Mouse (Mus musculus) mouse trophoblast stem cell (cell line): ENCODE data around the gene Map3k13.
"Not testable (repeated sequence)": the region's sequence is repeated elsewhere in the genome, so short reads cannot be mapped to it uniquely, and the experiment has no call there.

Experiments
- in situ Hi-C, 2 experiments: fragments of 300-500 bp; cut with MseI, MboI; formaldehyde crosslinking; loops; 2 replicates in 1 of 2; 3 replicates in 1 of 2; pipeline ENCODE4 v1.15.1; 2025

Gene Map3k13

GRCm38 (mm10) chr16:21807786-21808185 is 13.6 kb downstream of the Map3k13 start:
- in situ Hi-C loops: not testable (repeated sequence)

DNA sequence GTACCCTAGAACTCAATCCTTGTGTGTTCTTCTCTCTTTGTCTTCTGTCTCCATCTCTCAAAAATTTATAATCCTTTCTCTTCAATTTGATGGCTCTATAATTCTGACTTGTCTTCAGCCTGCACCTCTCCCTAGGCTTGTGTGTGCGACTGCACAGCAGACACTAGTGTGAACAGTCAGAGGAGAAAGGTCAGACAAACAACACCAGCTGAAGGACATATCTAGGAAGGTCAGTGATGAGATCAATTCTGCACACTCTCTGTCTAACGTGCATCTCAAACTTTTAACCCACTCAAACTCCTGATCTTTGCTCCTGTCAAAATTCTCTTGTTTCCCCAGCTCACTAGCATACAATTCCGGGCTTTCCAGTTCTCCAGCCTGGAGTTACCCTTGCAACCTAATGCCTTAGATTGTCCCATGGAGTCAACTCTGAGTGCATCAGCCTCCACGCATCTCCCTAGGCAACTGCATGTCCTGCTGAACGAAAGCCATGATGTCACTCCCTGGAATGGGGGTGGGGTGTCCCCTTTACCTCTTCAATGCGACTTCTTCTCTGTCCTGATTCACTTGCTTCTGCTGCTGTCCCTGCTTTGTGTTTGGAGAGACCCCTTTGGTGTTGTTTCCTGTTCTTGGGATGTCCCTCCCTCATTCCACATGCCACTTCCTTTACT is 19.2 kb downstream of the Map3k13 start:
- in situ Hi-C loops: no loop called here

DNA sequence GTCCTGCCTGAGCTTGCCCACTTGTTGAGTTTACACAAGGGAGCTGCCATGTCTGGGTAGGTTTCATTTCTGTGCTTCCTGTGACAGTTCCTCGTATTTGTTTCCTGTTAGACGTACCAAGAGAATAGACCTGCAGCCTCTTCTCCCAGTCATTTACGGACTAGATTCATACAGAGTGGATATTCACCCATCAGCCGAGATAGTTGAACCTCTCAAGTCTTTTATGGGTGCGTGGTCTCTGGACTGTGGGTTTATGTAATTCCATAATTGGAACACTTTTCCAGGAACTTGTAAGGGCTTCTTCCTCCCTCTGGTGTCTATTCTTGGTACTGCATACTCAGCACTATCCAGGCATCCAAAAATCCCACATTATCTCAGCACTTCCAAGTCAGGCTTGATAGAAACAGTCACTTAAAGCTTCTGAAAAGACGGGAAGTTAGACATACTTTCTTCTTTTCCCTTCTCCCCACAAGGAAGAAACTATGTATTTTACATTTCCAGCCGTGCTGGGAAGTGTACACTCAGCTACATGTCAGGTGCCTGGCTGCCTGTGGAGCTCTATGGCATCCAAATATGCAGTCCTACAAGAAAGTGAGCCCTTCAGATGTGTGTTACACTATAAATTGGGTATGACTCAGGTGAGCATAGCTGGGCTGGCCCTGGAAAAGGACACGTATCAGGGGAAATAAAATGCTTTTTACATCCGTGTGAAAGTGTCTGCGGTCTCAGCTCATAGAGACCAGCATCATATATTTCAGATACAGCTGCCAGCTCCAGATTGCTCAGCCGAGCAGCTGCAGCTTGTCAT is 20.9 kb downstream of the Map3k13 start:
- in situ Hi-C loops: no loop called here

GRCm38 (mm10) chr16:21815669-21816010 is 21.5 kb downstream of the Map3k13 start:
- in situ Hi-C loops: no loop called here

DNA sequence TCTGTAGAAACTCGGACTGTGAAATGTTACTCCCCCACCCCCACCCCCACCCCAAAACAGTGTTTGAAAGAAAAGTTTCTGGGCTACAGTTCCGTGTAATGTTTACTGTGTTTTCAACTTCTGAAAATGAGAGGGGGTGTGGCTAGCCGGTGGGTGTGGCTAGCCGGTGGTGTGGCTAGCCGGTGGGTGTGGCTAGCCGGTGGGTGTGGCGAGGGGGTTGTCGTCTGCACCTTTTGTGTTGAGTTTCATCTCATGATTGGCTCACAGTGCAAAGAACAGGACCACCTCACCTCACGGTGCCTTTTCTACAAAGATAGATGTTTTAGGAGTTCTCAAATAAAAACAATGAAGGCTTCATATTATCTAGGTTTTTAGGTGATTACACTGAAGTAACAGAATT is 24.0 kb downstream of the Map3k13 start:
- in situ Hi-C loops: no loop called here

DNA sequence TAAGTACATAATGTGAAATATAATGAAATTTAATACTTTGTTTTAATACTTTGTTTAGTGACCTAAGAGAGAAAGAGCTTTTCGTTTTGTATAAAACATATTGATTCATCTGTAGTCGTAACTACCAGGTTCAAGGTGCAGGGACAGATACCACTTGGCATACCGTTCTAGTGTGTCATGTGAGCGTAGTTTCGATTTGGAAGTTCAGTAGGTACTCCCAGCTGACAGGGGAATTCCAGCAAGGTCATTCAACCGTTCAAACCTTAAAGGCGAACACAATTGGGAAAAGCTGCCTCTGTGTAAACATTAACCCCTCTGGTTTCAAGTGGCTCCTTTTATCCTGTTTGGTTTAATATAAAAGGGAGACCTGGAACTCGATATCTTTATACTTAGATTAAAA is 24.5 kb downstream of the Map3k13 start:
- in situ Hi-C loops: no loop called here

- in situ Hi-C loops: loop anchor here in 1 of 2 experiments (25.0 kb wide), 1 partner anchor 187 kb away; the partner anchor contains the start of gene Senp2
These were observed 31.5 kb downstream of the Map3k13 start for GRCm38 (mm10) chr16:21825612-21826031.

DNA sequence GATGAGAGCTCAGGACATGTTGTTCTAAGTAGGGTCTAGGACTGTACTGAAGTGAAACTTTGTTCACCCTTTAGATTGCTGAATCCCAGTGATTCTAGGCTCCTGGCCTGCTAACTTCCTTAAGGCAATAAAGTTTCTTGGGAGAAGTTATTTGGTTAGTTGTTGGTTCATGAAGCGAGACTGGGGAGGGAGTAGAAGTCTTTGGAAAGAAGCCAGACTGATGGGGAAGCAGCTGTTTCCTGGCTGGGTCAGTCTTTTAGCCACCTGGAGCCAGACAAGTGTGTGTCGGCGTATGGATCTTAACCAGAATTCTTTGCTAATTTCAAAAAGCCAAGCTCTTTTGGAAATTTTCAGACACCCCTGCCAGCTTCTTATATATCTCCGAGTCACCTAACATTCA is 33.0 kb downstream of the Map3k13 start:
- in situ Hi-C loops: loop anchor here in 1 of 2 experiments (25.0 kb wide), 1 partner anchor 185 kb away; the partner anchor contains the start of gene Senp2

DNA sequence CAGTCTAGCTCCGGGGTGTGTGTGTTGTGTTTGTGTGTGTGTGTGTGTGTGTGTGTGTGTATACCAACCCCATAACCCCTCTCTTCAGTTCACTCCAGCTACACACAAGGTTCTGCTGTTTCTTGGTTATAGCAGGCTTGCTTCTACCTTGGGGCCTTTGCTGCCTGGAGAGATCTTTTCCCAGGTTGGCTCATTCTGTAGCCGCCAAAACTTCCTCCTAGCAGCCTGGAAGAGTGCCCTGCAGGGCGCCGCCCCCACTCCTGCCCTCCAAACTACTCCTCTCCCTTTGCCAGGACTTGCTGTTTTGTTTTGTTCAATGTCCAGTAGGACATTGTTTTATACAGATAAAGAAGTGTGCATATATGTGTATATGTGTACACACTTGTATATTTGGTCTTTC is 33.4 kb downstream of the Map3k13 start:
- in situ Hi-C loops: loop anchor here in 1 of 2 experiments (25.0 kb wide), 1 partner anchor 185 kb away; the partner anchor contains the start of gene Senp2

DNA sequence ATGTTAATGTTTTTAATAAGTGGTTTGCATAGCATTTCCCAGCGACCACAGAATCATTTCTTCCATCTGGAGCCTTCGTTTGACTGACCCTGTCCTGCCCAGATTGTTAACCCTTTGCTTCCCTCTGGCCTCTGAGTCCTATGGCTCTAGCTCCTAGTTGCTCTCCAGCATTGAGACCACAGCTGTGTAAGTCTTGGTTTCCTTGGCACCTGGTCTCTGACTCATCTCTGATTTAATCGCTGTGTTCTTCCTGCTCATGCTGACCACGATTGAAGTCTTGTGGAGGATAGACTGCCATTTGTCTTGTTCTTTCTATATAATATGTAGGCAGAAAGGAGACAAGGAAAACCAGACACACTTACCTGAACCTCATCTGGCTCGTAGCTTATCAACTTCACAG is 35.6 kb downstream of the Map3k13 start:
- in situ Hi-C loops: loop anchor here (10.0 to 25.0 kb wide), 2 partner anchors 183 to 195 kb away; partner anchors contain the start of gene Senp2 (in 1 of the 2)

- in situ Hi-C loops: loop anchor here (10.0 to 25.0 kb wide), 2 partner anchors 182 to 194 kb away; partner anchors contain the start of gene Senp2 (in 1 of the 2)
These were observed 36.6 kb downstream of the Map3k13 start for GRCm38 (mm10) chr16:21830784-21831183.

DNA sequence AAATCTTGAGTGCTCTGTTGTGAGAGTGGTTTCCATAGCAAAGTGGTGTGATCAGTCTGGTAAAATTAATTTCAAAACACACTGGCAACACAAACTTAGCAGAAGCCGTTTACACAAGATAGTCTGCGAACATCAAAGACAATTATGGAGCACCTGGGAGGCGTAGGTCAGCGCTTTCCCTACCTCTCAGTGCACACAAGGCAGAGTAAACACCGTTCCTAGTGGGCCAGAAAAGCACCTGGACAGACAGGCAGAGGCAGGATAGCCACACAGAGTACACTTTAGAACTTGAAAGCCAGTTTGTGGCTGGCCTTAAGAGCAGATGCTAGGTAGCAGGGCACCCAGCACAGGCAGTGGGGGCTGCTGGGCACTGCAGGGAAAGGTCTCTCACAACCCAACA is 37.6 kb downstream of the Map3k13 start:
- in situ Hi-C loops: loop anchor here (10.0 to 25.0 kb wide), 2 partner anchors 181 to 193 kb away; partner anchors contain the start of gene Senp2 (in 1 of the 2)

GRCm38 (mm10) chr16:21833469-21833868 is 39.3 kb downstream of the Map3k13 start:
- in situ Hi-C loops: loop anchor here (10.0 to 25.0 kb wide), 2 partner anchors 179 to 191 kb away; partner anchors contain the start of gene Senp2 (in 1 of the 2)

- in situ Hi-C loops: loop anchor here (10.0 to 25.0 kb wide), 2 partner anchors 178 to 191 kb away; partner anchors contain the start of gene Senp2 (in 1 of the 2)
These were observed 39.8 kb downstream of the Map3k13 start for GRCm38 (mm10) chr16:21833970-21834369.

GRCm38 (mm10) chr16:21834866-21835583 is 40.9 kb downstream of the Map3k13 start:
- in situ Hi-C loops: loop anchor here (10.0 to 25.0 kb wide), 2 partner anchors 177 to 190 kb away; partner anchors contain the start of gene Senp2 (in 1 of the 2)

DNA sequence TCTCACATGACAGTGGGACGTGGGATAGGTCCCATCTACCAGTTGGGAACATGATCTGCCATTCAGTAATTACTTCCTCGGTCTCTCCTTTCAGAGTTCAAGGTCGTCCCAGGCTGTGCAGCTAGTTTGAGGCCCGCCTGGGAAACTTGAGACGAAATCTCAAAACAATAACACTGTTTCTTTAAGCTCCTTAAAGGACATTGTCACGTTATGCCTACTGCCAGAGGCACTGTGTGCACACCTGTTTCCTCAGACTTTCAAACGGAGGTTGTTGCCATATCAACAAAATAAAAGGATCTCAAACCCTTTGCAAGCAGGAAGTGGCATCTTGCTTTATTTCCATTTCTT is 41.4 kb downstream of the Map3k13 start:
- in situ Hi-C loops: loop anchor here (10.0 to 25.0 kb wide), 2 partner anchors 177 to 189 kb away; partner anchors contain the start of gene Senp2 (in 1 of the 2)

DNA sequence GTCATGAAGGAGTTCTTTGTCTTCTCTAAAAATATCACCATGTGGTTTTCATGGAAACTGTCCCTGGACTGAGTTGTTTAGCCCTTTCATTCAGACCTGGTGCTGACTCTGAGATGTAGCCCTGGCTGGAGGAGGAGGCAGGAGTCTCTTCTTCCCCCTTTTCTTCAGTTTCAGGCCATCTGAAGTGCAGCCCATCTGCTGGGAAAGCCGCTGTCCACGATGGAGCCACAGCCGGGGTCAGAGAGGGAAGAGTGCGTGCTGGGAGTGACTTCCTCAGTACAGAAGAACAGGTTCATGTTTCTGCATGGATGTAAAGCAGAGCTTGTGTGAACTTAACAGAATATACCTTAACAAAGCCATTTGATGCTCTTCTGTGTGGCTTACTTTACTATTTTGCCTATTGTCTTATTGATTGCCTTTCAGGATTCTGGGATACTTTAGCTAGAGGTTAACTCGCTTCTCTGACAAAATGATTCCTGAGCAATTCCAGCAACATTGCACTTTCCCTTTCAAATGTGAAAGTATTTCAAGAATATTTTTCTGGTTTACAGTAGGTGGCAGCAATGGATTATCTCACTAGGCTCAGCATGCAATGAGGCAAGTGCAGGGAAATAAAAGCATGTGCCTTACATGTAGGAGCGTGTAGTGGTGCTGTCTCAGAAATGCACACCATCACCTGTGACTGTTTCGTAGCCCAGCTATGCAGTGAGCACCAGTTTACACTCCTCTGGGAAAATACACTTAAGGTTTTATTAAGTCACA is 42.3 kb downstream of the Map3k13 start:
- in situ Hi-C loops: loop anchor here (10.0 to 25.0 kb wide), 2 partner anchors 176 to 188 kb away; partner anchors contain the start of gene Senp2 (in 1 of the 2)

DNA sequence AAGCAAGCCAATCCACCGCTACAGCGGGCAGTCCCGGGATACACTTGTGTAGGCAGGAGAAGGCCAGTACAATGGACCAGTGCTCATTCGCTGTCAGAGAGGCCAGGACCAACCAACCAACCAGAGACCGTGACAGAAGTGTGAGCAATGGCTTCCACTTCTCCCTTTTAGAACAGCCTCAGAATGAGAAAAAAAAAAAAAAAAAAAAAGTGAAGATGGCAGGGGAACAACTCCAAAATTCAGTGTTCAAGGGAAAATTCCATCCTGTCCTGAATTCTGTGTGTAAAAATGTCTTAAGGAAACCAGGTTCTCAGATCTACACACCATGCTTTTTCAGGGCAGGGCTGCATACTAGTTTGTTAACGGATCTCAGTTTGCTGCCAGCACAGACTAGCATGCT is 43.5 kb downstream of the Map3k13 start:
- in situ Hi-C loops: loop anchor here (10.0 to 25.0 kb wide), 2 partner anchors 175 to 187 kb away; partner anchors contain the start of gene Senp2 (in 1 of the 2)

DNA sequence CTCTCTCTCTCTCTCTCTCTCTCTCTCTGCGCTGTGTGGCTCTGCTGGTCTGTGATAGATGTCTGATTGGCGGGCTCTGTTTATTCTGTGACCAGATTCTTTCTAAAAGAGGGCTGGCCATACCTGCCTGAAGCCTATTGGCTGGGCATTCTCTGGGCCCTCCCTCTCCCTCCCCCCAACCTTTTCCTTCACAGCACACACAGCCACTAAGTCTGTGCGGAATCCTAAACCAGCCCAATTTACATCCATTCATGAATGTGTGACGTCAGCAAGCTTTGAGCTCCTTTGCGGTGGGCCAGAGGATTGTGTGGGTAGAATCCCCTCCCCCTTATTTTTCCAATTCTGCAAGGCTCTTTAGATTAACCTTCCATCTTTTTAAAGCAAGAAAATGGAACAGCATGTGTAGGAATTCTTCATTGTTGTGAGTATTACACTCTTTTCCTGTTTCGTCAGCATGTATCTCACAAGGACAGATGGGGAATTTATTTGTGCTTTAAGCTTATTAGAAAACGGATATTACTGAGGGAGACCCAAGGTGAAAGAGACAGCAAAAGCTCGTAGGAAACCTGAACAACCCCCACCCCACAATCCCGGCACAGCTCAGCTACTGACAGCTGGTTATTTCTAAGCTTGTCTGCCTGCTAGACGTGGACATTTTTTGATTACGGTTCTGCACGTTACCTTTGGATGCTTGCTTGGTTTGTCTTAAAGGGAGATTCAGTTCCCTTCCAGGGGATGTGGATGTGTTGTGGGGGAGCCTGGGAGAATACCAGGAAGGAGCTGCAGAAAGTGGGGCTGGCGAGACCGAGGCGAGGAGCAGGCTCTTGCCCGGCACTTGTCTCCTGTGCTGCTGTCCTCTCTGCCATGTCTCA is 51.9 kb downstream of the Map3k13 start:
- in situ Hi-C loops: loop anchor here in 1 of 2 experiments (25.0 kb wide), 1 partner anchor 166 kb away; the partner anchor contains the start of gene Senp2
